Mouse (Mus musculus) limb, embryonic 14.5 days (tissue): Measurements from ENCODE around the gene Gm10985. TPM values are rescaled to one million over a fixed set of nuclear protein-coding genes. Genes with fewer than 3 reads are reported as not detected.

Experiments
- ATAC-seq: fragments of 200-750 bp; cut with Nextera tagmentation; 2 replicates; pipeline ENCODE4 v1.8.0; 2017; ENCODE audit warnings: low read depth, moderate number of reproducible peaks, moderate TSS enrichment; ENCODE audit not compliant: low FRiP score
- DNase-seq: peaks from one replicate; pipeline ENCODE4 v3.0.0-alpha.2; 2015; ENCODE audit warnings: low spot score
- H3K27ac ChIP-seq: fragments of 300-500 bp; sonication (generic); replicated peaks from 2 replicates; pipeline ENCODE4 v1.5.1; 2014; ENCODE audit warnings: low read depth, mild to moderate bottlenecking, low read length, moderate library complexity, mixed read lengths
- H3K27me3 ChIP-seq: fragments of 300-500 bp; sonication (generic); 2 replicates; pipeline ENCODE4 v1.6.1; 2014; ENCODE audit warnings: low read length, mixed read lengths; ENCODE audit not compliant: control insufficient read depth, insufficient read depth
- H3K36me3 ChIP-seq: fragments of 300-500 bp; sonication (generic); 2 replicates; pipeline ENCODE4 v1.6.1; 2014; ENCODE audit warnings: mild to moderate bottlenecking, low read length, moderate library complexity, mixed read lengths; ENCODE audit not compliant: control insufficient read depth, insufficient read depth
- H3K4me1 ChIP-seq: fragments of 300-500 bp; sonication (generic); 2 replicates; pipeline ENCODE4 v1.6.1; 2014; ENCODE audit warnings: antibody characterized with exemption, low read length, mixed read lengths; ENCODE audit not compliant: control insufficient read depth, insufficient read depth
- H3K4me2 ChIP-seq: fragments of 300-500 bp; sonication (generic); replicated peaks from 2 replicates; pipeline ENCODE4 v1.6.1; 2014; ENCODE audit warnings: low read depth, mild to moderate bottlenecking, low read length, moderate library complexity; ENCODE audit not compliant: severe bottlenecking
- H3K4me3 ChIP-seq: fragments of 300-500 bp; sonication (generic); replicated peaks from 2 replicates; pipeline ENCODE4 v1.5.1; 2014; ENCODE audit warnings: low read length
- H3K9ac ChIP-seq: fragments of 300-500 bp; sonication (generic); 2 replicates; pipeline ENCODE4 v1.6.1; 2014; ENCODE audit warnings: mild to moderate bottlenecking, low read depth, low read length, moderate library complexity; ENCODE audit not compliant: severe bottlenecking
- H3K9me3 ChIP-seq: fragments of 300-500 bp; sonication (generic); 2 replicates; pipeline ENCODE4 v1.6.1; 2016; ENCODE audit warnings: low read length; ENCODE audit not compliant: control insufficient read depth
- POLR2A ChIP-seq: fragments of 200-500 bp; IDR thresholded peaks from 2 replicates; pipeline ENCODE4 v1.8.0; 2012; ENCODE audit warnings: inconsistent platforms, mild to moderate bottlenecking, moderate library complexity, borderline replicate concordance; ENCODE audit not compliant: insufficient read depth, insufficient read length; ENCODE audit errors: extremely low read depth
- WGBS: fragments of 180-500 bp; shearing (Covaris S2); extraction: QIAGEN DNeasy Blood & Tissue Kit; methylation state at CpG from one replicate; pipeline ENCODE4 v1.1.7; 2014; 5-methylcytosine and 5-hydroxymethylcytosine counted together
- polyA plus RNA-seq, 2 experiments: library from polyadenylated mRNA; depleted of rRNA in 1 of 2; stranded (reverse) in 1 of 2; unstranded in 1 of 2; fragments of >200 nt; fragmentation: Nextera tagmentation in 1 of 2; extraction: Ambion mirVana in 1 of 2; gene quantifications; 2 replicates each; pipeline versions ENCODE4 v1.2.1 to v1.2.3; 2012 to 2014

Gm10985 gene
- polyA plus RNA-seq, 2 experiments: not detected

- Histone ChIP-seq H3K27ac (no peak overlapping the region), H3K4me3 (no peak overlapping the region), H3K36me3 (no peaks in the 10 kb centered on the region), H3K27me3 (no peaks in the 10 kb centered on the region), H3K9ac (no peak overlapping the region), H3K4me2 (no peak overlapping the region), H3K9me3 (no peaks in the 10 kb centered on the region), H3K4me1 (no peaks in the 10 kb centered on the region)
- ATAC-seq: no peak
- peak; percentile 8 for DNase-seq
- WGBS: 65% methylated on average over 12 of the region's 12 CpGs
- no peak for TF ChIP-seq POLR2A
Measured at GRCm38 (mm10) chr3:53890619-53891540, 46.0 kb downstream of the Gm10985 start.

Other genes with a start within 250 kb of the Gm10985 start
- gene Frem2, start 187.7 kb upstream of the Gm10985 start, polyA plus RNA-seq (2012; rRNA removed): 15.2 and 16.8 TPM in 2 replicates
- 10.0 and 10.9 TPM in 2 replicates for gene Frem2, start 187.7 kb upstream of the Gm10985 start, polyA plus RNA-seq (2014; fragmentation: Nextera tagmentation; extraction: Ambion mirVana)
- gene Ufm1, start 18.7 kb downstream of the Gm10985 start, polyA plus RNA-seq (2012; rRNA removed): 39.4 and 42.2 TPM in 2 replicates
- gene Ufm1, start 18.7 kb downstream of the Gm10985 start, polyA plus RNA-seq (2014; fragmentation: Nextera tagmentation; extraction: Ambion mirVana): 100 and 103 TPM in 2 replicates